Mouse (Mus musculus) liver, postnatal 0 days (tissue): ENCODE data around the gene Sass6. TPM values are rescaled to one million over a fixed set of nuclear protein-coding genes. Genes with fewer than 3 reads are reported as not detected.
"Not testable (repeated sequence)": the region's sequence is repeated elsewhere in the genome, so short reads cannot be mapped to it uniquely, and the experiment has no call there.

Experiments used
- ATAC-seq: fragments of 200-750 bp; cut with Nextera tagmentation; 2 replicates; pipeline ENCODE4 v1.8.0; 2017; ENCODE audit warnings: mild to moderate bottlenecking, moderate library complexity
- DNase-seq: peaks from one replicate; pipeline ENCODE4 v3.0.0-alpha.2; 2016
- H3K27ac ChIP-seq: fragments of 300-500 bp; sonication (generic); 2 replicates; pipeline ENCODE4 v1.5.1; 2014; ENCODE audit warnings: antibody characterized with exemption, moderate library complexity, mild to moderate bottlenecking, low read depth
- H3K27me3 ChIP-seq: fragments of 300-500 bp; sonication (generic); 2 replicates; pipeline ENCODE4 v1.6.1; 2014; ENCODE audit warnings: low read length, control low read depth, mixed read lengths; ENCODE audit not compliant: insufficient read depth
- H3K36me3 ChIP-seq: fragments of 300-500 bp; sonication (generic); replicated peaks from 2 replicates; pipeline ENCODE4 v1.6.1; 2014; ENCODE audit warnings: mild to moderate bottlenecking, control low read depth, low read length, moderate library complexity, mixed read lengths; ENCODE audit not compliant: insufficient read depth
- H3K4me1 ChIP-seq: fragments of 300-500 bp; sonication (generic); 2 replicates; pipeline ENCODE4 v1.6.1; 2014; ENCODE audit warnings: antibody characterized with exemption, mild to moderate bottlenecking, control low read depth; ENCODE audit not compliant: insufficient read depth
- H3K4me2 ChIP-seq: fragments of 300-500 bp; sonication (generic); 2 replicates; pipeline ENCODE4 v1.6.1; 2014; ENCODE audit warnings: low read depth, mild to moderate bottlenecking, low read length, moderate library complexity, mixed read lengths
- H3K4me3 ChIP-seq: fragments of 300-500 bp; sonication (generic); 2 replicates; pipeline ENCODE4 v1.5.1; 2014; ENCODE audit warnings: low read depth, low read length
- H3K9ac ChIP-seq: fragments of 300-500 bp; sonication (generic); replicated peaks from 2 replicates; pipeline ENCODE4 v1.6.1; 2014; ENCODE audit warnings: mild to moderate bottlenecking, moderate library complexity
- H3K9me3 ChIP-seq: fragments of 300-500 bp; sonication (generic); 2 replicates; pipeline ENCODE4 v1.6.1; 2016; ENCODE audit warnings: mild to moderate bottlenecking, control low read depth, low read length, mixed read lengths
- CTCF ChIP-seq: sonication (generic); IDR thresholded peaks from 2 replicates; pipeline ENCODE4 v1.5.1; 2016; ENCODE audit warnings: antibody characterized with exemption, low read depth
- EP300 ChIP-seq: IDR thresholded peaks from 2 replicates; pipeline ENCODE4 v1.6.1; 2016; ENCODE audit warnings: antibody characterized with exemption, low read depth, mild to moderate bottlenecking
- WGBS: fragments of 180-500 bp; shearing (Covaris S2); extraction: QIAGEN DNeasy Blood & Tissue Kit; methylation state at CpG from one replicate; pipeline ENCODE4 v1.1.7; 2014; ENCODE audit not compliant: insufficient replicate concordance; 5-methylcytosine and 5-hydroxymethylcytosine counted together
- polyA plus RNA-seq: library from polyadenylated mRNA; unstranded; fragments of >200 nt; fragmentation: Nextera tagmentation; extraction: Ambion mirVana; gene quantifications from 2 replicates; pipeline ENCODE4 v1.2.1, GENCODE M21; 2015

Gene Sass6
- polyA plus RNA-seq, 1 experiment from 2014 or later, result 7.4 TPM

- no peak for TF ChIP-seq EP300
- TF ChIP-seq CTCF, result no peak
- no peak overlapping the region for H3K4me3 ChIP-seq
- ATAC-seq (no peak), DNase-seq (no peak)
- no peaks in the 10 kb centered on the region for H3K36me3 ChIP-seq
- H3K27me3 ChIP-seq, result no peaks in the 10 kb centered on the region
- no peak overlapping the region for H3K27ac ChIP-seq
- H3K4me1 ChIP-seq, result peaks cover 48% of the 10 kb centered on the region
- H3K9me3 ChIP-seq, result no peaks in the 10 kb centered on the region
- WGBS, result 72% methylated on average over 13 of the region's 13 CpGs
- H3K4me2 ChIP-seq, result peak overlapping the region; percentile 77
- H3K9ac ChIP-seq, result no peak overlapping the region
Observed at GRCm38 (mm10) chr3:116659856-116660430, 65.2 kb downstream of the Sass6 start.

GRCm38 (mm10) chr3:116661288-116661869 lies 66.6 kb downstream of the Sass6 start:
- Histone ChIP-seq H3K9ac (peak overlapping the region; percentile 78), H3K4me3 (peak overlapping the region; percentile 80), H3K27ac (peak overlapping the region; percentile 93), H3K4me1 (peaks cover 44% of the 10 kb centered on the region), H3K27me3 (no peaks in the 10 kb centered on the region), H3K36me3 (no peaks in the 10 kb centered on the region), H3K4me2 (peak overlapping the region; percentile 77), H3K9me3 (no peaks in the 10 kb centered on the region)
- no peak for DNase-seq
- ATAC-seq, result no peak
- 5% methylated on average over 16 of the region's 16 CpGs for WGBS
- no peak for TF ChIP-seq CTCF
- no peak for TF ChIP-seq EP300

- TF ChIP-seq EP300, result no peak
- no peak for TF ChIP-seq CTCF
- under 1% methylated on average over 59 of the region's 68 CpGs for WGBS
- H3K27ac ChIP-seq, result peak overlapping the region; percentile 93
- H3K4me1 ChIP-seq, result peaks cover 39% of the 10 kb centered on the region
- H3K9ac ChIP-seq, result peak overlapping the region; percentile 78
- no peak for DNase-seq
- H3K4me2 ChIP-seq, result peak overlapping the region; percentile 77
- H3K27me3 ChIP-seq, result no peaks in the 10 kb centered on the region
- peak; percentile 75 for ATAC-seq
- no peaks in the 10 kb centered on the region for H3K9me3 ChIP-seq
- H3K4me3 ChIP-seq, result peak overlapping the region; percentile 80
- H3K36me3 ChIP-seq, result no peaks in the 10 kb centered on the region
Observed at GRCm38 (mm10) chr3:116661870-116662414, 67.2 kb downstream of the Sass6 start.

GRCm38 (mm10) chr3:116662463-116662863 lies 67.7 kb downstream of the Sass6 start, which contains the start of gene Mfsd14a:
Gene Mfsd14a (minus strand): TSS chr3:116662677.
- Histone ChIP-seq H3K4me3 (peak within 1 kb of the TSS; percentile 80), H3K36me3 (peaks cover 1% of the 10 kb centered on the region; the same call in 1 of the 2 replicates), H3K9me3 (no peaks in the 10 kb centered on the region), H3K27me3 (no peaks in the 10 kb centered on the region), H3K4me1 (peaks cover 34% of the 10 kb centered on the region), H3K4me2 (peak within 1 kb of the TSS; percentile 77), H3K27ac (peak within 1 kb of the TSS; percentile 93), H3K9ac (peak within 1 kb of the TSS; percentile 78)
- DNase-seq, result peak; percentile 100
- peak; percentile 98 for ATAC-seq
- TF ChIP-seq EP300 (peak; percentile 27; the same call in 1 of the 2 replicates), CTCF (no peak)
- WGBS, result 0% methylated on average over 39 of the region's 39 CpGs

GRCm38 (mm10) chr3:116664281-116664680 lies 69.5 kb downstream of the Sass6 start:
- not testable (repeated sequence) for H3K4me3 ChIP-seq, H3K4me2 ChIP-seq, H3K9me3 ChIP-seq, H3K9ac ChIP-seq, DNase-seq, ATAC-seq, H3K36me3 ChIP-seq, H3K27ac ChIP-seq, H3K27me3 ChIP-seq
- H3K4me1 ChIP-seq, result peaks cover 20% of the 10 kb centered on the region
- WGBS, result 86% methylated on average over 9 of the region's 9 CpGs

Other genes with a start within 250 kb of the Sass6 start
- 1.5 TPM in 2 replicates for gene Cdc14a, start 170.9 kb upstream of the Sass6 start, polyA plus RNA-seq
- 20.3 and 20.9 TPM in 2 replicates for gene Rtca, start 86.8 kb upstream of the Sass6 start, polyA plus RNA-seq
- 15.0 and 17.4 TPM in 2 replicates for gene Dbt, start 81.9 kb upstream of the Sass6 start, polyA plus RNA-seq
- 1.6 and 1.9 TPM in 2 replicates for gene Lrrc39, start 32.0 kb upstream of the Sass6 start, polyA plus RNA-seq
- gene Trmt13, start 19.6 kb downstream of the Sass6 start, polyA plus RNA-seq, result 7.4 and 7.6 TPM in 2 replicates
- gene Mfsd14a, start 67.7 kb downstream of the Sass6 start, polyA plus RNA-seq, result 28.2 and 30.5 TPM in 2 replicates
- gene Gm43191, start 86.3 kb downstream of the Sass6 start, polyA plus RNA-seq, result not detected in 2 replicates
- 6.0 and 7.5 TPM in 2 replicates for gene Slc35a3, start 117.8 kb downstream of the Sass6 start, polyA plus RNA-seq
- 8.4 and 9.1 TPM in 2 replicates for gene Agl, start 213.2 kb downstream of the Sass6 start, polyA plus RNA-seq